In the genomic region with DNA sequence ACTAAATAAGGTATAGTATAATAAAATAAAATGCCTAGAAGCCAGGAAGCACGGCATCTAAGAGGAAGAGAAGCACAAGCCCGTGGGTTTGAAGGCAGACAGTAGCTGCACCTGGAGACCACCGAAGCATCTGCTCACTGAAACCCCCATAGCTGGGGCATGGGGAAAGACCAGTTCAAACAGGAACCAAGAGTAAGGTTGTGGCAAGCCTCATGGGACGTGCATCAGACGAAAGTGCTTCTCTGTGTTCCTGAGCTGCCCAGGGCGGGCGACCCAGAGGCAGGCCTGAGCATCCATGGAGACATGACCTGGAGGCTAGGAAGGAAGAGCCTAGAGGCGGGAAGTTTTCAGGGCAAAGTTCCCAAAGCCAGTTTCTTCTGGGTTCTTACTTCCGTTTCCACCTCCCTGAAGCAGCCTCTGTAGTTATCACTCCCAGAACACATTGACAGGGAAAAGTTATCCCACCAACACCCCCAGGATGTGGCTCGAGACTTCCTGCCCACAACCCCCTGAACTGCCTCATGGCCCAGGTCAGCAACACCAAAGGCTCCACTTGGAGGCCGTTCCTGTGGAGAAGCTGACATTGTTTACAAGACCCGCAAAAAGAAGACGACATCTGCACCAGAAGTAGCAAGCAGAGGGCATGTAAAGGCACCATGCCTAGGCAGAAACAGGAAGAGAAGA, we compare ENCODE assay signal across 18 mouse cellular contexts. TPM values are rescaled to one million over a fixed set of nuclear protein-coding genes. Genes with fewer than 3 reads are reported as not detected.
DNase-seq lines count a peak whose midpoint lies in the region; ATAC-seq and TF ChIP-seq lines count a peak whose summit lies in the region.
"Had no signal": no experiment of that assay in that cellular context is flagged by ENCODE, and none has a peak within 500 bp of the region (broad histone marks: within the 10 kb centered on the region; RNA-seq: fewer than 3 reads in every experiment).

No protein-coding gene starts in this region.

- peak overlapping the region; percentile 17; the same call in 1 of the 2 replicates for H3K27ac ChIP-seq in spleen, adult 2 months (ENCODE audit: insufficient read depth, low read length)
- H3K27ac ChIP-seq: embryonic facial prominence, embryonic 15.5 days; limb, embryonic 12.5 days; lung, embryonic 15.5 days had no signal

- TF ChIP-seq POLR2A in spleen, adult 2 months (IDR thresholded peaks at IDR 0.05; ENCODE audit: low read depth, low read length), result no peak

- peaks cover 9% of the 10 kb centered on the region for H3K4me1 ChIP-seq in spleen, adult 2 months (ENCODE audit: control insufficient read depth, insufficient read depth, insufficient read length)
- H3K4me1 ChIP-seq: embryonic facial prominence, embryonic 15.5 days; lung, embryonic 15.5 days had no signal

- no peaks in the 10 kb centered on the region for H3K36me3 ChIP-seq in spleen, adult 2 months (ENCODE audit: control insufficient read depth, insufficient read depth, low read length)
- H3K36me3 ChIP-seq: embryonic facial prominence, embryonic 15.5 days; limb, embryonic 12.5 days; lung, embryonic 15.5 days; midbrain, embryonic 12.5 days had no signal

- no peaks in the 10 kb centered on the region for H3K27me3 ChIP-seq in spleen, adult 2 months (ENCODE audit: control insufficient read depth, insufficient read depth, low read length)
- H3K27me3 ChIP-seq: embryonic facial prominence, embryonic 15.5 days; limb, embryonic 12.5 days; lung, embryonic 15.5 days; midbrain, embryonic 12.5 days had no signal

- 14% methylated on average over 13 of the region's 13 CpGs for WGBS in spleen, adult 2 months

- peak in 1 of 2 experiments; percentile 18 for DNase-seq in spleen, adult 2 months (ENCODE audit: low read depth in 1 of 2, low spot score in 2 of 2)
- DNase-seq in spleen, adult 12 weeks (ENCODE audit: low spot score), result no peak
- peak; percentile 3 to 25 for DNase-seq in thymus, postnatal 36 days
- DNase-seq in adrenal gland, adult 8-10 months, result no peak
- DNase-seq in heart, adult 11 months, result no peak
- DNase-seq: adrenal gland, postnatal 25 days; heart, postnatal 14 days; kidney, postnatal 14 days; layer of hippocampus, adult 9-11 months had no signal

- H3K4me3 ChIP-seq in spleen, adult 2 months (ENCODE audit: extremely low read depth, insufficient read depth, insufficient read length), result no peak overlapping the region
- H3K4me3 ChIP-seq: embryonic facial prominence, embryonic 15.5 days; limb, embryonic 12.5 days; lung, embryonic 15.5 days; midbrain, embryonic 12.5 days had no signal

- peak; percentile 65 for ATAC-seq in granulocyte monocyte progenitor cell, adult 5-6 weeks (replicated peaks; ENCODE audit: poor library complexity, severe bottlenecking)
- peak; percentile 27; the same call in 1 of the 2 replicates for ATAC-seq in megakaryocyte, adult 5-6 weeks (ENCODE audit: poor library complexity, severe bottlenecking)
- ATAC-seq in cerebellum, adult (ENCODE audit: insufficient number of reproducible peaks, low FRiP score, low TSS enrichment), result no peak
- ATAC-seq: intestine, postnatal 0 days had no signal

- TF ChIP-seq CTCF in spleen, adult 2 months (IDR thresholded peaks at IDR 0.05; ENCODE audit: extremely low read depth, insufficient read depth, insufficient read length, insufficient replicate concordance), result no peak

RNA-seq across cellular contexts. Expression of gene Tmem163, which starts 16.8 kb away (rescaled TPM):
- 10.6 and 17.5 TPM in 2 replicates for polyA plus RNA-seq in spleen, adult 2 months (2012; rRNA removed)
- total RNA-seq in granulocyte monocyte progenitor cell, adult 5-6 weeks (2014; fragmentation: Nextera tagmentation), result not detected in 2 replicates
- not detected in 2 replicates for total RNA-seq in granulocyte monocyte progenitor cell, adult 5-6 weeks (2017)
- 0.16 TPM in 1 of 2 replicates, not detected in the other for total RNA-seq in megakaryocyte, adult 5-6 weeks (2015)
- 0.12 and 0.73 TPM in 2 replicates for total RNA-seq in megakaryocyte, adult 5-6 weeks (2017)
- total RNA-seq in adrenal gland, adult 8-10 months (2022), result 1 to 10 TPM in 2 of 4 experiments, not detected in 2; 1.6 TPM
- total RNA-seq: adrenal gland, postnatal 25 days; gastrocnemius, adult 8-10 months had no signal

Comparison
In these comparisons a context has a peak if more than half of its experiments do, and no peak if none do; other contexts are left out.
1. DNase-seq: peak in thymus, postnatal 36 days (2 of 2); none in spleen, adult 12 weeks (single experiment), adrenal gland, adult 8-10 months (single experiment) and heart, adult 11 months (single experiment).